Comparison of ENCODE assay signal across 8 mouse cellular contexts in genomic region chr17:74489024-74489900, GRCm38 (mm10). TPM values are rescaled to one million over a fixed set of nuclear protein-coding genes. Genes with fewer than 3 reads are reported as not detected.
DNase-seq lines count a peak whose midpoint lies in the region; ATAC-seq and TF ChIP-seq lines count a peak whose summit lies in the region.

Gene Yipf4, plus strand, starts transcription at chr17:74489493.

- peak within 1 kb of the TSS; percentile 68 for H3K4me2 ChIP-seq in forebrain, postnatal 0 days (ENCODE audit: low read depth)
- H3K4me2 ChIP-seq in lung, embryonic 15.5 days: peak within 1 kb of the TSS; percentile 64

- no peaks in the 10 kb centered on the region for H3K9me3 ChIP-seq in MEL (replicated peaks; ENCODE audit: insufficient read depth, low read length)
- no peaks in the 10 kb centered on the region for H3K9me3 ChIP-seq in forebrain, postnatal 0 days (ENCODE audit: low read length)
- no peaks in the 10 kb centered on the region for H3K9me3 ChIP-seq in lung, embryonic 15.5 days

- no peak for TF ChIP-seq EP300 in MEL (IDR thresholded peaks at IDR 0.05; ENCODE audit: low read depth in 1 of 2, low read length in 2 of 2)

- peak; percentile 100 for ATAC-seq in forebrain, postnatal 0 days
- peak; percentile 99 for ATAC-seq in lung, embryonic 15.5 days (ENCODE audit: borderline replicate concordance, extremely low read depth, low FRiP score, low TSS enrichment)

- TF ChIP-seq CTCF in MEL (IDR thresholded peaks at IDR 0.05 in 2 of 3, conservative IDR thresholded peaks at IDR 0.05 in 1 of 3; ENCODE audit: control insufficient read depth in 1 of 3, insufficient read depth in 1 of 3, low read depth in 2 of 3, low read length in 3 of 3, poor library complexity in 1 of 3, severe bottlenecking in 1 of 3): no peak
- no peak for TF ChIP-seq CTCF in cerebellum, adult 2 months (IDR thresholded peaks at IDR 0.05; ENCODE audit: borderline replicate concordance, insufficient read depth, low read depth, low read length)
- TF ChIP-seq CTCF in forebrain, postnatal 0 days (IDR thresholded peaks at IDR 0.05; ENCODE audit: low read depth): no peak

- peaks cover 0 to 3% of the 10 kb centered on the region in 2 experiments; a peak in 1 of 4 replicates for H3K27me3 ChIP-seq in MEL (ENCODE audit: control insufficient read depth in 1 of 2, insufficient read depth in 2 of 2, low read length in 2 of 2)
- no peaks in the 10 kb centered on the region for H3K27me3 ChIP-seq in cerebellum, adult 2 months (ENCODE audit: control insufficient read depth, insufficient read depth, low read length)
- H3K27me3 ChIP-seq in forebrain, postnatal 0 days (ENCODE audit: insufficient read depth, low read length): no peaks in the 10 kb centered on the region
- H3K27me3 ChIP-seq in lung, embryonic 15.5 days: no peaks in the 10 kb centered on the region

- peaks cover 2 to 15% of the 10 kb centered on the region in 2 experiments; a peak in 3 of 4 replicates for H3K36me3 ChIP-seq in MEL (ENCODE audit: control insufficient read depth in 1 of 2, insufficient read depth in 2 of 2, low read length in 2 of 2)
- peaks cover 13% of the 10 kb centered on the region for H3K36me3 ChIP-seq in forebrain, postnatal 0 days (ENCODE audit: insufficient read depth)
- peaks cover 22% of the 10 kb centered on the region for H3K36me3 ChIP-seq in lung, embryonic 15.5 days

- peak; percentile 71 to 73; a peak in 3 of 4 replicates for TF ChIP-seq POLR2A in MEL (IDR thresholded peaks at IDR 0.05; ENCODE audit: control insufficient read depth in 1 of 2, insufficient read depth in 1 of 2, low read depth in 1 of 2, low read length in 2 of 2, poor library complexity in 1 of 2)
- peak; percentile 85 for TF ChIP-seq POLR2A in cerebellum, adult 2 months (IDR thresholded peaks at IDR 0.05; ENCODE audit: borderline replicate concordance, insufficient read depth, low read length)

- DNase-seq in MEL (ENCODE audit: low read depth, low spot score): peak; percentile 98
- peak; percentile 98 to 99 for DNase-seq in cerebellum, adult 2 months
- DNase-seq in forebrain, postnatal 0 days: peak; percentile 98
- DNase-seq in heart, postnatal 4 days: peak; percentile 97
- peak; percentile 95 to 99 for DNase-seq in layer of hippocampus, adult 8-10 months (ENCODE audit: low spot score in 2 of 2)
- DNase-seq in ovary, adult 18-20 months (ENCODE audit: low spot score): peak; percentile 91
- DNase-seq in thymus, postnatal 0 days (ENCODE audit: low spot score): peak; percentile 97

- H3K9ac ChIP-seq in MEL (ENCODE audit: control insufficient read depth, low read depth, low read length, poor library complexity, severe bottlenecking): peak within 1 kb of the TSS; percentile 94
- peak within 1 kb of the TSS; percentile 94 for H3K9ac ChIP-seq in forebrain, postnatal 0 days
- H3K9ac ChIP-seq in lung, embryonic 15.5 days: peak within 1 kb of the TSS; percentile 81

- peaks cover 6% of the 10 kb centered on the region for H3K79me2 ChIP-seq in MEL (ENCODE audit: control insufficient read depth, insufficient read depth, low read length, poor library complexity)

- peak within 1 kb of the TSS; percentile 97 to 99 for H3K4me3 ChIP-seq in MEL (ENCODE audit: control insufficient read depth in 1 of 2, insufficient read depth in 1 of 2, low read depth in 2 of 2, low read length in 2 of 2)
- peak within 1 kb of the TSS; percentile 48 for H3K4me3 ChIP-seq in cerebellum, adult 2 months (replicated peaks; ENCODE audit: insufficient read depth, low read depth, low read length)
- peak within 1 kb of the TSS; percentile 96 for H3K4me3 ChIP-seq in forebrain, postnatal 0 days (ENCODE audit: low read depth, low read length)
- peak within 1 kb of the TSS; percentile 83 for H3K4me3 ChIP-seq in lung, embryonic 15.5 days

- TF ChIP-seq RAD21 in MEL (IDR thresholded peaks at IDR 0.05; ENCODE audit: low read depth, low read length): no peak

- H3K4me1 ChIP-seq in MEL (ENCODE audit: control insufficient read depth in 1 of 2, insufficient read depth in 2 of 2, low read length in 2 of 2): no peaks in the 10 kb centered on the region; a peak in 2 of 4 replicates
- H3K4me1 ChIP-seq in cerebellum, adult 2 months (ENCODE audit: control insufficient read depth, insufficient read depth, low read length): no peaks in the 10 kb centered on the region
- H3K4me1 ChIP-seq in forebrain, postnatal 0 days (ENCODE audit: insufficient read depth): peaks cover 6% of the 10 kb centered on the region; the same call in 1 of the 2 replicates
- peaks cover 6% of the 10 kb centered on the region; the same call in 1 of the 2 replicates for H3K4me1 ChIP-seq in lung, embryonic 15.5 days

- 4% methylated on average over 58 of the region's 58 CpGs for WGBS in cerebellum, adult 2 months
- 6% methylated on average over 58 of the region's 58 CpGs for WGBS in forebrain, postnatal 0 days
- 4% methylated on average over 58 of the region's 58 CpGs for WGBS in lung, embryonic 15.5 days

- H3K27ac ChIP-seq in MEL (ENCODE audit: control insufficient read depth, low read depth, low read length): peak within 1 kb of the TSS; percentile 37
- H3K27ac ChIP-seq in cerebellum, adult 2 months (ENCODE audit: insufficient read depth, low read length): peak within 1 kb of the TSS; percentile 2; the same call in 1 of the 2 replicates
- H3K27ac ChIP-seq in forebrain, postnatal 0 days (ENCODE audit: low read depth, low read length): peak within 1 kb of the TSS; percentile 82
- H3K27ac ChIP-seq in lung, embryonic 15.5 days: peak within 1 kb of the TSS; percentile 84

TF ChIP-seq in MEL, 35 proteins besides CTCF, POLR2A, EP300 and RAD21 (continues in another document):
- TF ChIP-seq HCFC1 (IDR thresholded peaks at IDR 0.05; ENCODE audit: low read depth, low read length) (peak; percentile 92), MAX (IDR thresholded peaks at IDR 0.05; ENCODE audit: low read length) (peak; percentile 81), JUND (IDR thresholded peaks at IDR 0.05; ENCODE audit: low read depth, low read length) (peak; percentile 72; the same call in 1 of the 2 replicates), E2F4 (IDR thresholded peaks at IDR 0.05; ENCODE audit: borderline replicate concordance, low read depth, low read length) (no peak), POLR2AphosphoS5 (IDR thresholded peaks at IDR 0.05; ENCODE audit: borderline replicate concordance, low read depth, low read length) (no peak), CHD2 (IDR thresholded peaks at IDR 0.05; ENCODE audit: low read length) (peak; percentile 72), MAFK (IDR thresholded peaks at IDR 0.05; ENCODE audit: borderline replicate concordance, low read depth, low read length) (no peak), GATA1 (IDR thresholded peaks at IDR 0.05; ENCODE audit: low read depth, low read length) (no peak), TBP (IDR thresholded peaks at IDR 0.05; ENCODE audit: low read depth, low read length) (peak; percentile 54; the same call in 1 of the 2 replicates), CHD1 (IDR thresholded peaks at IDR 0.05; ENCODE audit: low read depth, low read length) (no peak), MYC (IDR thresholded peaks at IDR 0.05; ENCODE audit: low read depth, low read length) (peak; percentile 40; the same call in 1 of the 2 replicates), ZKSCAN1 (IDR thresholded peaks at IDR 0.05; ENCODE audit: low read depth, low read length) (no peak), ZNF384 (IDR thresholded peaks at IDR 0.05; ENCODE audit: low read depth, low read length) (peak; percentile 91), USF1 (IDR thresholded peaks at IDR 0.05; ENCODE audit: low read depth, low read length) (0 out of 2 replicates have a peak, but pooled peaks have one; percentile 5), NRF1 (IDR thresholded peaks at IDR 0.05; ENCODE audit: insufficient read depth, low read depth, low read length, poor library complexity, severe bottlenecking) (0 out of 2 replicates have a peak, but pooled peaks have one; percentile 15), MEF2A (IDR thresholded peaks at IDR 0.05; ENCODE audit: extremely low read depth, insufficient replicate concordance, low read depth, low read length, poor library complexity, severe bottlenecking) (no peak), TAL1 (IDR thresholded peaks at IDR 0.05; ENCODE audit: low read length) (no peak), RCOR1 (IDR thresholded peaks at IDR 0.05; ENCODE audit: low read depth, low read length) (peak; percentile 51; the same call in 1 of the 2 replicates), NELFE (IDR thresholded peaks at IDR 0.05; ENCODE audit: low read depth, low read length) (peak; percentile 75), ZMIZ1 (IDR thresholded peaks at IDR 0.05; ENCODE audit: low read depth, low read length) (0 out of 2 replicates have a peak, but pooled peaks have one; percentile 65), MAZ (IDR thresholded peaks at IDR 0.05; ENCODE audit: low read depth, low read length) (no peak), BHLHE40 (IDR thresholded peaks at IDR 0.05; ENCODE audit: borderline replicate concordance, low read depth, low read length) (no peak), SMC3 (IDR thresholded peaks at IDR 0.05; ENCODE audit: low read depth, low read length) (no peak), TCF12 (IDR thresholded peaks at IDR 0.05; ENCODE audit: low read depth, low read length) (no peak; the same call in 1 of the 2 replicates), ZC3H11A (IDR thresholded peaks at IDR 0.05; ENCODE audit: low read depth, low read length) (no peak), MYB (IDR thresholded peaks at IDR 0.05; ENCODE audit: low read depth, low read length) (no peak), USF2 (IDR thresholded peaks at IDR 0.05; ENCODE audit: borderline replicate concordance in 1 of 2, insufficient read depth in 1 of 2, low read depth in 1 of 2, low read length in 2 of 2) (no peak), POLR2AphosphoS2 (IDR thresholded peaks at IDR 0.05; ENCODE audit: low read length) (peak; percentile 41; the same call in 1 of the 2 replicates), ELF1 (IDR thresholded peaks at IDR 0.05; ENCODE audit: low read depth, low read length) (peak; percentile 98), ETS1 (IDR thresholded peaks at IDR 0.05; ENCODE audit: low read depth, low read length) (peak; percentile 75)

RNA-seq across cellular contexts. Expression of gene Yipf4, which starts in this region (rescaled TPM):
- total RNA-seq in MEL (2012; rRNA removed): 24.3 and 24.4 TPM in 2 replicates
- 10 to 100 TPM in 1 of 2 experiments, not detected in 1; 31.7 TPM for polyA plus RNA-seq in MEL (2012; ENCODE audit: insufficient read depth in 1 of 2, insufficient read length in 2 of 2, low read depth in 1 of 2, low replicate concordance in 2 of 2, missing spikeins in 1 of 2)
- polyA plus RNA-seq in cerebellum, adult 2 months (2012; rRNA removed): 52.0 and 58.0 TPM in 2 replicates
- 46.0 and 52.3 TPM in 2 replicates for total RNA-seq in forebrain, postnatal 0 days (2014; rRNA removed)
- 50.7 and 51.7 TPM in 2 replicates for polyA plus RNA-seq in forebrain, postnatal 0 days (2015; fragmentation: Nextera tagmentation; extraction: Ambion mirVana)
- total RNA-seq in heart, postnatal 4 days (2021): 10 to 100 TPM; 59.7 to 60.5 TPM
- total RNA-seq in layer of hippocampus, adult 8-10 months (2022): 10 to 100 TPM; 78.8 to 86.5 (median 82.5) TPM
- 64.9 and 66.7 TPM in 2 replicates for polyA plus RNA-seq in lung, embryonic 15.5 days (2015; fragmentation: Nextera tagmentation; extraction: Ambion mirVana)
- 95.4 and 98.3 TPM in 2 replicates for polyA plus RNA-seq in thymus, postnatal 0 days (2015; fragmentation: Nextera tagmentation; extraction: Ambion mirVana)

Comparison
In these comparisons a context has a peak if more than half of its experiments do, and no peak if none do; other contexts are left out.
1. Peak in every context shown above with its lines: DNase-seq, ATAC-seq, H3K4me3 ChIP-seq and H3K27ac ChIP-seq.
2. H3K27ac ChIP-seq: peak in every context shown above with its lines; median percentile 84 in lung, embryonic 15.5 days; 82 in forebrain, postnatal 0 days; 37 in MEL; 2 in cerebellum, adult 2 months.
3. H3K4me3 ChIP-seq: peak in every context shown above with its lines; median percentile 98 in MEL; 96 in forebrain, postnatal 0 days; 83 in lung, embryonic 15.5 days; 48 in cerebellum, adult 2 months.